Mouse (Mus musculus) testis, adult 2 months (tissue): Measurements from ENCODE around the gene Col27a1. TPM values are rescaled to one million over a fixed set of nuclear protein-coding genes. Genes with fewer than 3 reads are reported as not detected.

Experiments
- H3K27ac ChIP-seq: fragments of 200-500 bp; 2 replicates; pipeline ENCODE4 v1.5.1; 2012; ENCODE audit warnings: low read depth, low read length; ENCODE audit not compliant: control insufficient read depth, insufficient read depth
- H3K27me3 ChIP-seq: fragments of 200-500 bp; 2 replicates; pipeline ENCODE4 v1.6.1; 2012; ENCODE audit warnings: mild to moderate bottlenecking, low read length, moderate library complexity; ENCODE audit not compliant: control insufficient read depth, insufficient read depth
- H3K36me3 ChIP-seq: fragments of 200-500 bp; 2 replicates; pipeline ENCODE4 v1.6.1; 2012; ENCODE audit warnings: mild to moderate bottlenecking, low read length; ENCODE audit not compliant: control insufficient read depth, insufficient read depth
- H3K4me1 ChIP-seq: fragments of 200-500 bp; 2 replicates; pipeline ENCODE4 v1.6.1; 2012; ENCODE audit warnings: low read length; ENCODE audit not compliant: control insufficient read depth, insufficient read depth
- H3K4me3 ChIP-seq: fragments of 200-500 bp; 2 replicates; pipeline ENCODE4 v1.5.1; 2012; ENCODE audit warnings: low read depth, mild to moderate bottlenecking, low read length, moderate library complexity, mixed read lengths; ENCODE audit not compliant: control insufficient read depth
- CTCF ChIP-seq: fragments of 200-500 bp; IDR thresholded peaks from 2 replicates; pipeline ENCODE4 v1.5.1; 2012; ENCODE audit warnings: low read depth, mild to moderate bottlenecking, inconsistent platforms, low read length, moderate library complexity; ENCODE audit not compliant: control insufficient read depth, insufficient read depth, insufficient replicate concordance
- POLR2A ChIP-seq: fragments of 200-500 bp; IDR thresholded peaks from 2 replicates; pipeline ENCODE4 v1.6.1; 2012; ENCODE audit warnings: low read depth, mild to moderate bottlenecking, inconsistent platforms, low read length, moderate library complexity; ENCODE audit not compliant: control insufficient read depth
- polyA plus RNA-seq: library from polyadenylated mRNA; depleted of rRNA; stranded (reverse); fragments of >200 nt; gene quantifications from 2 replicates; pipeline ENCODE4 v1.2.3, GENCODE M21; 2012; rRNA removed

Col27a1 gene
- polyA plus RNA-seq, 1 experiment: 15.3 TPM

DNA sequence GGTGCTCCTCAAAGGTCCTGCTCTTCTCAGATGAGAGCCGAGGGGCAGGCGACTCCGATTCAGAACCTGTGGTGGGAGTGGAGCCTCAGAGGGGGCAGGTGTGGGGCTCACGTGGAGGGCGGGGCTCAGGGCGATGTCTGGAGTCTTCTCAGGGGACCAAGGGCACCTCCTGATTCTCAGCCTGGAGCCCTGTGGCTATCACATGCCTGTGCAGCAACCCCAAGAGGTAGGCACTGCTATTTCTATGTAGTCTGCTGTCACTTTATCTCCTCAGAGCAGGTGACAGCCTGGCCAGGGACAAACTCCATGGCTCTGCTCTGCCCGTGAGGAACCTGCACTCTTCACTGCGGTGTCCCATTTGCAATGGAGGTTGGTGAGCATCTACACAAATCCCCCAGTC, 159.6 kb downstream of the Col27a1 start:
- TF ChIP-seq POLR2A (no peak), CTCF (no peak)
- Histone ChIP-seq H3K27me3 (no peaks in the 10 kb centered on the region), H3K4me1 (peaks cover 7% of the 10 kb centered on the region; the same call in 1 of the 2 replicates), H3K4me3 (no peak overlapping the region), H3K27ac (no peak overlapping the region), H3K36me3 (no peaks in the 10 kb centered on the region)

GRCm38 (mm10) chr4:63374331-63374730, 160.5 kb downstream of the Col27a1 start:
- TF ChIP-seq POLR2A: no peak
- TF ChIP-seq CTCF: no peak
- H3K36me3 ChIP-seq: no peaks in the 10 kb centered on the region
- H3K4me3 ChIP-seq: no peak overlapping the region
- peaks cover 7% of the 10 kb centered on the region; the same call in 1 of the 2 replicates for H3K4me1 ChIP-seq
- no peaks in the 10 kb centered on the region for H3K27me3 ChIP-seq
- H3K27ac ChIP-seq: no peak overlapping the region

- TF ChIP-seq CTCF (no peak), POLR2A (no peak)
- Histone ChIP-seq H3K27ac (no peak overlapping the region), H3K36me3 (no peaks in the 10 kb centered on the region), H3K4me1 (peaks cover 7% of the 10 kb centered on the region; the same call in 1 of the 2 replicates), H3K4me3 (no peak overlapping the region), H3K27me3 (no peaks in the 10 kb centered on the region)
These were observed 161.6 kb downstream of the Col27a1 start for GRCm38 (mm10) chr4:63375367-63375766.

DNA sequence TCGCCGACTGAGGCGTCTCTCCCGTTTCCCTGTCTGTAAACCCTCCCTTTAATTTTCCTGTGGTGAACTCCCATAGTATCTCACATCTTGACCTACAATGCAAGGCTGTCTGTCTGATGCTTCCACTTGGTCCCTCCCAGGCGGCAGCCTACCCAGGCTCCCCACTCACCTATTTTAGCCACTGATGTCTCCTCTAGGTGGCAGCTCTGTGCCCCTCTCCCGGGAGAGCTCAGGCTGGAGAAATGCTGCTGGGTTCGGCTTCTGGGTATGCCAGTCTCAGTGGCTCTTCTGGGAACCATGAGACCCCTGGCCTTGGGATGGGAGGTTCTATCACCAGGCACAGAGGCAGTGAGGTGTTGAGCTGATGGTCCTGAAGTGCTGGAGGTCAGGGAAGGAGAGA, 163.7 kb downstream of the Col27a1 start:
- TF ChIP-seq CTCF: no peak
- no peak for TF ChIP-seq POLR2A
- Histone ChIP-seq H3K27me3 (no peaks in the 10 kb centered on the region), H3K36me3 (no peaks in the 10 kb centered on the region; the same call in 1 of the 2 replicates), H3K4me1 (peaks cover 7% of the 10 kb centered on the region; the same call in 1 of the 2 replicates), H3K4me3 (peak overlapping the region; percentile 58), H3K27ac (no peak overlapping the region)

GRCm38 (mm10) chr4:63382676-63383369, 169.0 kb downstream of the Col27a1 start:
- H3K4me3 ChIP-seq: peak overlapping the region; percentile 83
- H3K4me1 ChIP-seq: no peaks in the 10 kb centered on the region; the same call in 1 of the 2 replicates
- H3K27me3 ChIP-seq: no peaks in the 10 kb centered on the region
- no peaks in the 10 kb centered on the region; the same call in 1 of the 2 replicates for H3K36me3 ChIP-seq
- H3K27ac ChIP-seq: no peak overlapping the region
- TF ChIP-seq CTCF (no peak), POLR2A (no peak)

- H3K27ac ChIP-seq: no peak overlapping the region
- H3K36me3 ChIP-seq: no peaks in the 10 kb centered on the region; the same call in 1 of the 2 replicates
- no peaks in the 10 kb centered on the region for H3K27me3 ChIP-seq
- H3K4me1 ChIP-seq: no peaks in the 10 kb centered on the region
- peak overlapping the region; percentile 20 for H3K4me3 ChIP-seq
- TF ChIP-seq CTCF (no peak), POLR2A (0 out of 2 replicates have a peak, but pooled peaks have one; percentile 14)
These were observed 169.7 kb downstream of the Col27a1 start for GRCm38 (mm10) chr4:63383474-63383873.

DNA sequence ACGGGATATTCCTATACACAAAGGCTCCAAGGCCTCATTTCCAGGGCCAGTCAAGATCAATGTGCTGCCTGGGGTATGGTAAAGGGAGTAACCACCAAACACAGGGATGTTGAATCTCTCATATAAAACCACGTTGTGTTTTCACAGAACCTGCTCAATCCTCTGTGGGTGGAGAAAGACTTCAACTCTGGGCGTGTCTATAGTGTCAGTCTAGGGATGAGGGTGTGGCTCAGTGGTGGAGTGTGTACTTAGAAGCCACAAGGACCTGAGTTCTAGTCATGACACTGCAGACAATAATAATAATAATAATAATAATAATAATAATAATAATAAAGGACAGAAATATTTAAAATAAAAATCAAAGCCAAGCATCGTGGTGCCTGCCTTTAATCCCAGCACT, 170.5 kb downstream of the Col27a1 start:
- no peaks in the 10 kb centered on the region for H3K4me1 ChIP-seq
- no peaks in the 10 kb centered on the region for H3K27me3 ChIP-seq
- TF ChIP-seq POLR2A (no peak), CTCF (no peak)
- H3K4me3 ChIP-seq: no peak overlapping the region
- H3K36me3 ChIP-seq: no peaks in the 10 kb centered on the region; the same call in 1 of the 2 replicates
- H3K27ac ChIP-seq: no peak overlapping the region

Other genes starting within 250 kb of the Col27a1 start
- gene Zfp618, start 248.4 kb upstream of the Col27a1 start, polyA plus RNA-seq: 12.8 and 15.8 TPM in 2 replicates
- gene Ambp, start 59.2 kb upstream of the Col27a1 start, polyA plus RNA-seq: 2.1 and 2.7 TPM in 2 replicates
- 0.04 TPM in 1 of 2 replicates, not detected in the other for gene Kif12, start 41.9 kb upstream of the Col27a1 start, polyA plus RNA-seq
- 0.59 TPM in 1 of 2 replicates, not detected in the other for gene Orm1, start 130.6 kb downstream of the Col27a1 start, polyA plus RNA-seq
- gene Orm3, start 142.2 kb downstream of the Col27a1 start, polyA plus RNA-seq: not detected in 2 replicates
- not detected in 2 replicates for gene Orm2, start 148.4 kb downstream of the Col27a1 start, polyA plus RNA-seq
- 56.8 and 61.0 TPM in 2 replicates for gene Akna, start 189.3 kb downstream of the Col27a1 start, polyA plus RNA-seq